ENCODE assay signal across 16 mouse cellular contexts in genomic region chr10:8753377-8753776, GRCm38 (mm10).
"Had no signal": no experiment of that assay in that cellular context is flagged by ENCODE, and none has a peak within 500 bp of the region (broad histone marks: within the 10 kb centered on the region; RNA-seq: fewer than 3 reads in every experiment).

No protein-coding gene starts in this region.

- H3K27me3 ChIP-seq: liver, embryonic 13.5 days; lung, embryonic 15.5 days; megakaryocyte, embryonic 14.5 days; midbrain, embryonic 12.5 days; stomach, embryonic 15.5 days had no signal

- H3K36me3 ChIP-seq: liver, embryonic 13.5 days had no signal

- H3K4me2 ChIP-seq: liver, embryonic 13.5 days; lung, embryonic 15.5 days; midbrain, embryonic 12.5 days; stomach, embryonic 15.5 days had no signal

- DNase-seq: kidney, adult 9 months; kidney, postnatal 36 days; left cerebral cortex, postnatal 4 days; liver; liver, embryonic 13.5 days; liver, postnatal 0 days; lung, postnatal 14 days; right cerebral cortex, postnatal 14 days; thymus, adult 2 months; thymus, postnatal 25 days had no signal

- ATAC-seq: liver, postnatal 0 days had no signal

- H3K9ac ChIP-seq: liver, embryonic 13.5 days; liver, postnatal 0 days; lung, embryonic 15.5 days; midbrain, embryonic 12.5 days; stomach, embryonic 15.5 days had no signal

- H3K4me1 ChIP-seq: liver, embryonic 13.5 days; megakaryocyte, embryonic 14.5 days had no signal

- H3K4me3 ChIP-seq: liver, embryonic 13.5 days; lung, embryonic 15.5 days; megakaryocyte, embryonic 14.5 days; midbrain, embryonic 12.5 days; stomach, embryonic 15.5 days had no signal

- H3K9me3 ChIP-seq: liver, embryonic 13.5 days; lung, embryonic 15.5 days; megakaryocyte, embryonic 14.5 days; midbrain, embryonic 12.5 days; stomach, embryonic 15.5 days had no signal

- H3K27ac ChIP-seq: kidney, postnatal 0 days; liver, embryonic 13.5 days; lung, embryonic 15.5 days; macrophage; midbrain, embryonic 12.5 days; stomach, embryonic 15.5 days had no signal
